ENCODE assay signal across 25 mouse cellular contexts in the genomic region with DNA sequence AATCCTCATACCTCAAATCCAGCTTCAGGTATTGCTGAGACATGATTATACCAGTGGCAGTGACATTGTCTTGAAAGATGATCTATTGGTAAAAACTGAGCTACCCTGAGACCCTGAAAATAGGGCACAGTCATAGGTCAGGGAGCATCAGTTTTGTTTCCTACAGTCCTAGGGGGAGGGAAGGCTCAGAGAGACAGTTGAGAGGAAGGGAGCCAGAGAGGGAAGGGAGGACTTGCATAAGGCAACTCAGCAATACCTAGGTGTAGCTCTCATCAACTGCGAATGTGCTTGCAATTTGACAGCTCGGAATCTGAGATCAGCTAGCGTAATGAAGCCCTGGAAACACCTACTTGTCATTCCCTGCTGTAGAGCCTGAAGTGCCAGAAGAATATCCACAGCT.
"Had no signal": no experiment of that assay in that cellular context is flagged by ENCODE, and none has a peak within 500 bp of the region (broad histone marks: within the 10 kb centered on the region; RNA-seq: fewer than 3 reads in every experiment).

No protein-coding gene starts in this region.

- H3K4me1 ChIP-seq: heart, embryonic 10.5 days; heart, embryonic 12.5 days; hindbrain, embryonic 13.5 days; hindbrain, embryonic 15.5 days; kidney, embryonic 15.5 days; limb, embryonic 13.5 days; limb, embryonic 15.5 days; liver, embryonic 12.5 days had no signal

- H3K9me3 ChIP-seq: heart, embryonic 10.5 days; heart, embryonic 12.5 days; hindbrain, embryonic 13.5 days; hindbrain, embryonic 15.5 days; kidney, embryonic 15.5 days; limb, embryonic 13.5 days; limb, embryonic 15.5 days; liver, embryonic 12.5 days had no signal

- H3K36me3 ChIP-seq: heart, embryonic 10.5 days; heart, embryonic 12.5 days; hindbrain, embryonic 13.5 days; hindbrain, embryonic 15.5 days; kidney, embryonic 15.5 days; limb, embryonic 13.5 days; limb, embryonic 15.5 days; liver, embryonic 12.5 days had no signal

- H3K4me2 ChIP-seq: heart, embryonic 12.5 days; hindbrain, embryonic 13.5 days; hindbrain, embryonic 15.5 days; kidney, embryonic 15.5 days; limb, embryonic 13.5 days; limb, embryonic 15.5 days; liver, embryonic 12.5 days had no signal

- H3K4me3 ChIP-seq: gastrocnemius, adult 2 months; heart, embryonic 10.5 days; heart, embryonic 12.5 days; hindbrain, embryonic 13.5 days; hindbrain, embryonic 15.5 days; kidney, embryonic 15.5 days; limb, embryonic 13.5 days; limb, embryonic 15.5 days; liver, embryonic 12.5 days had no signal

- ATAC-seq: hindbrain, postnatal 0 days; intestine, embryonic 16.5 days; liver, embryonic 12.5 days had no signal

- H3K27ac ChIP-seq: gastrocnemius, adult 2 months; heart, embryonic 10.5 days; hindbrain, embryonic 13.5 days; hindbrain, embryonic 15.5 days; hindbrain, postnatal 0 days; kidney, embryonic 15.5 days; kidney, postnatal 0 days; limb, embryonic 13.5 days; limb, embryonic 15.5 days; liver, embryonic 12.5 days had no signal

- H3K27me3 ChIP-seq: heart, embryonic 12.5 days; hindbrain, embryonic 13.5 days; hindbrain, embryonic 15.5 days; kidney, embryonic 15.5 days; limb, embryonic 13.5 days; limb, embryonic 15.5 days; liver, embryonic 12.5 days had no signal

- DNase-seq: gastrocnemius, adult 2 months; gastrocnemius, postnatal 14 days; gastrocnemius, postnatal 36 days; heart, adult 18-20 months; heart, postnatal 14 days; heart, postnatal 36 days; kidney, adult 11 months; kidney, adult 2 months; kidney, adult 9 months; kidney, postnatal 14 days; kidney, postnatal 36 days; layer of hippocampus, adult 9-11 months; layer of hippocampus, postnatal 36 days; left cerebral cortex, postnatal 4 days had no signal

- H3K9ac ChIP-seq: heart, embryonic 12.5 days; hindbrain, embryonic 13.5 days; hindbrain, embryonic 15.5 days; kidney, embryonic 15.5 days; limb, embryonic 13.5 days; limb, embryonic 15.5 days; liver, embryonic 12.5 days had no signal
